Mouse (Mus musculus): ENCODE measurements around the gene Crocc.
A peak's percentile ranks its signal among the peaks of the same experiment; 100 is the strongest.

Crocc gene

DNA sequence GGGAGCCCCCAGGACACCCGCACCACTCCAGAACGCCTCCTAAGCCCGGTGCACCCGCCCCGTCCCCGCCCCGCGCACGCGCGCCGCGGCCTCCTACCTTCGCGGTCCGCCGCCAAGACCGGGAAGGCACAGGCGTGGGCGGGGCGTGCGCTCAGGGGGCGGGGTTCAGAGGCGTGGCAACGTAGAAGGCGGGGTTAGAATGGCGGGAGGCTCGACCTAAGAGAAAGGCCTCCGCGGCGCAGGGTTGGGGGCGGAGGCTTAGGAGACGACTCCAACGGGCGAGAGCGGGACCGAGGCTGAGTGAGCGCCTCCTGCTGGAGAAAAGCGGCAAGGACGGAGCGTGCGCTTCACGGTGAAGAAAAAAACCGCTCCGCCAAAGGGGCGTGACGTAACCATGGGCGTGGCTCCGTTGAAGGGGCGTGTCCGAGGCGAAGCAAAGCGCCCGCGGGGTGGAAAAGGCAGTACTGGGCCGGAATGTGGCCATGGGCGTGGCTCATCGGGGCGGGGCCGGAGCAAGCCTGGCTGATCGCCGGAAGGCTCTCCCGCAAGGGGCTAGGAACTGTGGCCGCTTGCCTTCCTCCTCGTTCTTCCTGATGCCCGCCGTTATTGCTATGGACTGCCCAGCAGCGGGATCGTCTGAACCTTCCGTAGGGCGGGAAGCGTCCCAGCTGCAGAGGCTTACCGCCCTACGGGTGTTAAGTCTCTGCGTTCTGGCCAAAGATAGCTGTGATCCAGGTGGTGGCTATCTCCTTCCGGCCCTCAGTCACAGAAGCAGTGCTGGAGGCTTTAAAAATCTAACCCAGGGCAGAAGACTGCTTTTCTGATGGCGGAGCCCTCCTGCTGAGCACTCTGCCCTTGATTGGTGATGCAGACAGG lies at the start of gene Crocc:
Gene Crocc, minus strand, starts transcription at position 125 of the 876 bp plus-strand sequence.
- DNase-seq, result peak; percentile 99

DNA sequence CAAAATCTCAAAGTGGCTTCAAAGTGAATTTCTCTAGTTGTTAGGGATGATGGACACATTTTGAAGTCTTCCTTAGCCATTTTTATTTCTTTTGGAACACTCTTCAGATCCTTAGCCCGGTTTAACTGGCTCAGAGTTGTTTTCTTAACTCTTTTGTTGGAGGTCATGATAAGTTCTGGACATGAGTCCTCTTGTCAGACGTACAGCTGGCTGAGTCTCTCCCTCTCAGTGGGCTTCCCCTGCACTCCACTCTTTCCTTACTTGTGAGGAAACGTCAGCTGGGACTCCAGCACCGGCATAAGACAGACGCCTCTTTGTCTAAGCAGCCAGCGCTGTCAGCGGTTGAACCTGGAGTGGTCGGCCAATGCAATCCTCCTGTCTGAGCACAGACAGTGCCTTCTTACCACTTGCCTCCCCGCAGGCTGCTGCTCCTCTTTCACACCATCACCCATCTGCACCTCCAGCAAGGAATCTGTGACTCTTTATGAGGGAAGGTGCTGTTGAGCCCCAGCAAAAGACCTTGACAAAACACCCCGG lies 47.9 kb upstream of the Crocc start:
- no peak for DNase-seq

DNA sequence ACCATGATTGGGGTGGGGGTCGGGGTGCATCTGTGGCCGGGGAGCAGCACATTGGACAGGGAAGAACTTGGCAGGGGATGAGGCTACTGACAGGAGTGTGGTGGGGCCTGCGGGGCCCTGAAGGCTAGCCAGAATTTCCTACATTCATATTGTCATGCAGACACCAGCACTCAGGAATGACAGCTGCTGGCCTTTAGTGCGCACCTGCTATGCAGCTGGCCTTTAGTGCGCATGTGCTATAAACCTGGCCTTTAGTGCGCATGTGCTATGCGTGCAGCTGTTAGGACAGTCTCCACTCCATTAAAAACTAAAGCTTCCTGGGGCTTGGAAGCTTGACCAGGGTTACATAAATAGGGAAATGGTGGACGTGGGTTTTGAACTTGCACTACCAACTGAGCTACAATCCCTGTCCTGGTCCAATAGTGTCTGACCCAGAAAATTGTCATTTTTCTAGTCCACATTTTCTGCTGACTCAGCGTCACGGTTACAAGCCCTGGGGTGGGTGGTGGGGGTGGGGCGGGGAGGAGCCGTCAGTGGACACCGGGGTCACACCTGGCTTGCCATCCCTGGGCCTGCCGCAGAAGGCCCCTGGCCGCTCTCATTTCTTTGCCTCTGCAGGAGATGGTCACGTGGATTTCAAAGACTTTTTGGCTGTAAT lies 46.3 kb upstream of the Crocc start:
- DNase-seq, result no peak

DNA sequence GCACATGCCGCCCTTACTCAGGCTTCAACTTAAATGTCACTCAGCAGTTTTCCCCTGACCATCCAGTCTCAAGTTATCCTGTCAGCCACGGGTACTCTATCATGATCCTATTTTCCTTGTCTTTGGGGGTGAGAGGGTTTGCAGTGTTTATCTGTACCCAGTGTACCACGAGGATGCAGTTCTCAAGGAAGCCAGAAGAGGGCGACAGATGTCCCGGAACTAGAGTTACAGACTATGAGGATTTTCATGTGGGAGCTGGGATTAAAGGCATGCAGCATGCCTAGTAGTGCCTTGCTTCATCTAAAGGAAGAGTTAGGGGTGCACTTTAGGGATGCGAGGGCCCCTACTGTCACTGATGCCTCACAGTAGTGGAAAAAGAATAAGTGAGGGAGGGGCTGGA lies 41.5 kb upstream of the Crocc start:
- DNase-seq, result peak; percentile 59

DNA sequence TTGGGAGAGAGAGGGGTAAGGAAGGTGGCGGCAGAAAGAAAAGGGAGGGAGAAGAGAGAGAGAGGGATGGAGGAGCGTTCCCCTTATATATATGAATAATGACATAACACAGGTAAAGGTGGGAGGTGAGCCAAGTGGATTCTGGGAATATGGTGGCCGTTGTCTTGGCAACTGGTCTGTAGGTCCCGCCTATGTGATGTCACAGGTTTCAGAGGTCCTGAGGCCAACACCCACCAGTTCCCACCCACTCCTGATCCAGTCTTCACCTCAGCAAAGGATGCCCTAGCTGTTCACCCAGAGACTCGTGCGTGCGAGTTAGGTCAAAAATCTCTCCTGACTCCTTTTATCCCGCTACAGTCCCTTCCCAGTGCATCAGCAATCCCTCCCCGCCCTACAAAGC lies 40.9 kb upstream of the Crocc start:
- no peak for DNase-seq

DNA sequence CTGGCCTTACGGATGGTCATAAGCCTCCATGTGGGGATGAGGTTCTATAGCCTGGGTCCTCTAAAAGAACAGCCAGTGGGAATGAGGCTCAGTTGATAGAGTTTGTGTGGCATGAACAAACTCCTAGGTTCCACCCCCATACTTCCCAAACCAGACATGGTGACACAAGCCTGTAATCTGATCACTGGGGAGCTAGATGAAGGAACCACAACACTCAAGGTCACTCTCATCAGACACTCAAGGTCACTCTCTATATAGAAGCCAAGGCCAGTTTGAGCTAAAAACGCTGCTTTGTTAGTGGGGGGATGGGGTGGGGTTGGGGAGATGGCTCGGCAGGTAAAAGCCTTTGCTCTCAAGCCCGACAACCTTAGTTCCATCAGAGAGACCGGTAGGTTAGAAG lies 39.6 kb upstream of the Crocc start:
- DNase-seq, result no peak

DNA sequence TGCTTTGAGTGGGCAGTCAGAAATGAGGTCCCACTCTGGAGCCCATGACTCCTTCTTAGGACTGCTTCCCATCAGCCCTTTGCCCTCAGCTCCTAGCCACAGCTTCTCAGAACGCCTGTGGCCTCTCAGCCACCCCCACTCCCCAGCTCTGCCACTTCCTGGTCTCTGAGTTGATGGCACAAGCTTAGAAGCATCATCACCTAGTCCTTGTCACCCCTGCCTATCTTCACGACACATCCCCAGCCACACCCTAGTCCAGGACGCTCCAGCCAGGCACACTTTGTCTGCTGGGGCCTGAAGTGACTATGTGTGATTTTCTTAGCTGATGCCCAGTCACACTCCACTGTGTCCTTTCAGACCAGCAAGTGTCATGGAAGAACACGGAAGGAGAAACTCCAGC lies 38.6 kb upstream of the Crocc start:
- no peak for DNase-seq

DNA sequence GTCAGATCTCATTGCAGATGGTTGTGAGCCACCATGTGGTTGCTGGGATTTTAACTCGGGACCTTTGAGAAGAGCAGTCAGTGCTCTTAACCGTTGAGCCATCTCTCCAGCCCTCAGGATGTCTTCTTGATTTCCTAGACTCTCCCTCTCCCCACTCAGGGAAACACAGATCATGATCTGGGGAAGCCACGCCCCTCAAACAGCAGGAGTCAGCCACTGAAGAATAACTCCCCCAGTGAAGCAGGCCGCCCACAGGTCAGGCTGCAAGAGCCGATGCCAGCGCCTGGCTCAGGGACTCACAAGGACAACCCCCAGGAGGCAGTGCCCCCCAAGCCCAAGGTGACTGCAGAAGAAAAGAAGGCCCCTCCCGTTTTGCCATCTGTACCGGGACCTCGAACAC lies 36.4 kb upstream of the Crocc start:
- DNase-seq, result no peak

DNA sequence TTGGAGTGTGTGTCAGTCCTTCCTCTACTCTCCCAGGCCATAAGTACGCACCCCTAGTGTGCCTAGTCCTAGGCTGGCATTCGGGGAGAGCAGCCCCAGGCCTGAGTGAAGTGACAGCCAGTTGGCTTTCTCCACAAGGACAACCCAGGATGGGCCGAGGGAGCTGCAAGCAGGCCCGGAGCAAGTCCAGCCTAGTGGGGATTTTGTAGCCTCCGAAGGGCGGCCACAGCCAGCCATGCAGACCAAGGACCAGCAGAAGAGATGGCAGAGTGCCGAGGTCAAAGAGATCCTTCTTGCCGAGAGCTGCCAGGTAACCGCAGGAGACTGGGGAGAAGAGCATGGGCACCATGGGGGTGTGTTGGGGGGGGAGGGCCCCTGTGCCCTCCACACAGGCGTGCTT lies 34.7 kb upstream of the Crocc start:
- DNase-seq, result no peak

DNA sequence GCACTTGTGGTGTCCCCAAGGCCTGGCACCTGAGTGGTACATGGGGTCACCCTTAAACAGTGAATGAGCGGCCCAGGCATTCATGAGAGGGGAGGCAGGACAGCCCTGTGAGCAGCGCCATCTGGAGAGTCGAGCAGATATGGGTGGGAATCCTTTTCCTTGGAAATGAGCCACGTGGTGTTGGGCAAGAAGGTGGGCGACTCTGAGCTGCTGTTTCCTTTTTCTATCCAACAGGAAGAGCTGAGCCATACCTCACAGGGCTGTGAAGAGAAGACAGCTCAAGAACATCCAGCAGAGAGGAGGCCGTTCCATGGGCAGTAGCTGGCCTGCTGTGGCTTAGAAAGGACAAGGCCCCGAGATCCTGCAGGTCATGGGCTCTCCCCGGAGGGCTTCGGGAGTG lies 28.4 kb upstream of the Crocc start:
- DNase-seq, result no peak

DNA sequence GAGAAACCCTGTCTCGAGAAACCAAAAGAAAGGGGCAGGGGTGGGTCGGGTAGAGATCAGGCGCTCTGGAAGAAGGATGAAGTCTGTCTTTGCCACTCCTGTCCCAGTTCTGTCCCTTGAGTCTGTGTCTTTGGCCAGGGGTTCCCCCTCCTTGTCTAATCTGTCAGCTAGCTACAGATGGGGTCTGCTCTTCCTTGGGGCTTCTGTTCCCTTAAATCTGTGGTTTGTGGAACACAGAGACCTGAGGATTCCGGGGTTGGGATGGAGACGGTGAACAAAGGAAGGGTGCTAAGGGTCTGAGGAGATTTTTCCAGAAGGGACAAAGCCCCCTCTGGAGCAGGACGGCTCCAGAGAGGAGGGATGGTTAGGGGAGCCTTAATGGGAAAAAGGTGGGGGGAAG lies 27.7 kb upstream of the Crocc start, which contains the start of gene Spata21:
Gene Spata21, plus strand, starts transcription at position 301 of the 400 bp plus-strand sequence.
- no peak for DNase-seq

DNA sequence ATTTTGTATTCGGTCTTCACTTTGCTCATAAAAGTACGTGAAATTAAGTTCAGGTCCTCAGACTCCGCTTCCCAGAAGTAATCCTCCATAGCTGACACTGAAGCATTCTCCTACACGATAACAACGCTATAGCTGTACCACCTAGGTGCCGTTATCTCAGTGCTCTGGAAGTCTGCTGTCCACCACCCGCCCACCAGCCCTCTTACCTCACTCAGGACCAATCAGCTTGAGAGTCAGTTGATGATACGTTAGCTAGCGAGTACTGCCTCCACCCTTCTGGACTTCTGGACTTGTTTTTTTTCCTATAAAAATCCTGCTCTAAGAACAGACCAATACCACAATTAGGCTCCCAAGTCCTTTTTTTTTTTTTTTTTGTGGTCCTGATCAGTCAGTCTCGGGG lies 26.5 kb upstream of the Crocc start:
- no peak for DNase-seq

DNA sequence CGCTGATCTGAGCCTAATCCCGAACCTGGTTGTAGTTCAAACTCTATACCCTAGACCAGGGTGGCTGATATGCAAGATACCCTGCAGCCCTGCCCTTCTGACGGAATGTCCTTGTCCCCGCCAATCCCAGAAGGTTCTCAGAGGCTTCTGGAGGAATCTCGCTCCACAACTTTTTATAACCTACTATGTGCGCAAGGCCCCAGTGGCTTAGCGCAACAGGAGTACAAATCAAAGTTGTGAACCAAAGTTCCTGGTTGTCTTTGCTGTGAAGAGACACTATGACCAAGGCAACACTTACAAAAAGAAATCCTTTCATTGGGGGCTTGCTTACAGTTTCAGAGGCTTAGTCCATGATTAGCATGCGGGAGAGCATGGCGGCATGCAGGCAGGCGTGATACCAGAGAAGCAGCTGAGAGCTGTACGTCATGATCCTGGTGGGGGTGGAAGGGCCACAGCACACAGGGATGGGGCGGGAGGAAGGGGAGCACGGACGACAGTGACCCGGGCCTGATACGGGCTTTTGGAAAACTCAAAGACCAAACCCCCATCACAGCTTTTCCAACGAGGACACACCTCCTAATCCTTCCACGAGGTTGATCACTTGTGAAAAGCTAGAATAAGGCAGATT lies 18.3 kb upstream of the Crocc start:
- DNase-seq, result no peak

DNA sequence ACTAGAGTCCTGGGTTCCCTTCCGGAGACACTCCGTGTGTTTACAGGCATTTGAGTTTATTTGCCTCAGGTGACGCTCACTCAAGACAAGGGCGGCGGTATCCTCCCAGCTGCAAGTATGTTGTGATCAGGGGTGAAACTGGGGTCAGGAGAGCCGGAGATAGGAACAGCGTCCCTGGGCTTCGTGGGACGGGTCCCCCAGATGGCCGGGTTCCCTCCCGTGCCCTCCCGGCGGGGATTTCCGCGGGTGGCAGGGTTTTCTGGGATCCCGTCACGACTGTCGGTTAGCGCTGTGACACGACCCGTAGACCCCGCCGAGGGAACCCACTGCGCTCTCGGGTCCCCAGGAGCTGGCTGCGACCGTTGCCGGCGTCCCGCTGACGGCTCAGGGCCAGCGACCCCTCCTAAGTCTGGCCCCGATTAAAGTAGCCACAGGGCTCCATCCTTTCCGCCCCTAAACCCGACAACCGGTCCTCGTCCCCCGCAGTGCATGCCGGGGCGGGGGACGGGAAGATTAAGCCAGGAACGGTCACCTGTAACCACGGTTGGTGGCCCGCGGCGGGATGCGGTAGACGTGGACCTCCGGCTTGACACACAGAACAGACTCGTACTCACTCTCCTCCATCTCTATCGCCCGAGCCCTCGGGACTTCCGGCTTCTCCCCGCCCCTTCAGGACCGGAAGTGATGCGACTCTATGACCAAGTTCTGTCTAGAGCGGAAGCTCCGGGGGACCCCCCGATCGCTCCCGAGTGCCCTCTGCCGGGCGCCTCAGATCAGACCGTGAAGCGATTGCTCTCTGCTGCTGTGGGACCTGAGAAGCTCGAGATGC lies 17.5 kb upstream of the Crocc start, which contains the start of gene Necap2:
Gene Necap2, minus strand, starts transcription at position 677 of the 829 bp plus-strand sequence.
- DNase-seq, result peak; percentile 97

DNA sequence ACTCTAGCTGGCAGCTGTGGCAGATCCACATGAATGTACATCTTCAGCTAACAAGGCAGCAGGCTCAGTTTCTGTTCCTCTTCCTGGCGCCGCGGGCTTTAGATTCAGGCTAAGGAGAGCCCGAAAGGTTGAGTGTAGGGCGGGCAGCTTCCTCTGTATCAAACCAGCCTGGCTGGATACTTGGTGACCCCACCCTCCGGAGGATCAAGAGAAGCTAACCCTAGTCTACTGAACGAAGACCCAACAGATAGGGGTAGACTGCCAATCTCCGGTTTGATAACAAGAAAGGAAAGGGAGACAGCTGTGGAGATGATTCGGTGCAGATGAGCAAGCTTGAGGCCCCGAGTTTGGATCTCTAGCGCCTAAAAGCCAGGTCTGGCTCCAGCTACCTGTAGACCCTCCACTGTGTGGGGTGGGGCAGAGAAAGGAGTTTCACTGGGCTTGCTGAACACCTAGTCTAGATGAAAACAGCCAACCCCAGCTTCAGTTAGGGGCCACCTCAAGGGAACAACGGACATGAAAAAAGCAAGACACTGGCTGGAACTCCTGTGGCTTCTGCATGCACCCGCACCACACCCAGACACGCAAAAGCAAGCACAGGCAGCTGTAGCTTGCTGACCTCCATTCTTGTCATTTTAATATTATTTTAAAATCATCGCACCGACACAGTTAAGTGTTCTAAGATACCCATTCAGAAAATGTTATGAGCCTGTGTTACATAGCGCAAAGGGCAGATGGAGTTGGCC lies 16.6 kb upstream of the Crocc start:
- peak; percentile 67 for DNase-seq

DNA sequence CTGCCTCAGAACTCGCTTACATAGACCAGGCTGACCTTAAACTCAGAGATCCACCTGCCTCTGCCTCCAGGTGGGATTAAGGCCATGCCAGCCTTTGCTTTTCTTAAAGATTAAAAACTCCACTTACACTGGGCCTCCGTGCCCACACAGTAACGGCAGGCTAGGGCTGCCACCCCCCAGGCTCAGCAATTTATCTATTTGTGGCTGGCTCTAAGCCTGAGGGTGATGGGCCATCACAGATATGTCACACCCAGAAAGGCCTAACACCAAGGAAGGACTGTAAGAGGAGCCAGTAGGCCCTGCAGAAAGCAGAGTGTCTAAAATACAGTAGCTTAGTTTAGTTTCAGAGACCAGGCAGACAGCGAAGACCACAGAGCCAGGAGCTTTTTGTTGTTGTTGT lies 13.8 kb upstream of the Crocc start:
- DNase-seq, result no peak

DNA sequence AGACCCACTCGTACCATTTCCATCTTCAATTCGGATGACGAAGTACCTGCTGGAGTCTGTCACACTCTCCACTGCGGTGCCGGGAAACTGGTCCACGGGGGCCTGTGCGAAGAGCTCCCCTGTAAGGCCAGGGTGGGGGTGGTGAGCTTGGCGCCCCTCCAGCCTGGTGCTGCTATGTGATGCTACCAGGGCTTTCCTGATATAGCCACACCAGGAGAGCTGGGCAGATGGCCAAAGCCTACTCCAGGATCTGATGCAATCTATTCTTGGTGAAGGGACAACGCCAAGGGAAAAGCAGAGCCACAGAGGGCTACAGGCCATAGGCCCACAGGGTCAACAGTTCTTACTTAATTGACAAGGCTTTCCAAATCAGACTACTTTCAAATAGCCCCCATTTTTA lies 13.3 kb upstream of the Crocc start:
- peak; percentile 86 for DNase-seq

DNA sequence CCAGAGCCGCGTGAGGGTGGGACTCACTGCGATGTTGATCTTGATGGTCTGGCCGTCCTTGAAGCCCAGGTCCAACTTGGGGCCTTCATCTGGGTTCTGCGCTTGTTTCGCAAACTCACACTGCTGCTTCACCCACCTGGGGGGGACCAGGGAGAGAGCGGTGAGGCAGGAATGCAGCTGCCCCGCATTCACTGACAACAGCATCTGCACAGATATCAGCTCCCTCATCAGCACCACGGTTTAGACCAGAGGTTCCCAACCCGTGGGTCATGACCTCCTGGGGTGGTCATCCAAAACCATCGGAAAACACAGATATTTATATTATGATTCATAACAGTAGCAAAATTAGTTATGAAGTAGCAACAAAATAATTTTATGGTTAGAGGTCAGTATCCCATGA lies 12.2 kb upstream of the Crocc start:
- no peak for DNase-seq

DNA sequence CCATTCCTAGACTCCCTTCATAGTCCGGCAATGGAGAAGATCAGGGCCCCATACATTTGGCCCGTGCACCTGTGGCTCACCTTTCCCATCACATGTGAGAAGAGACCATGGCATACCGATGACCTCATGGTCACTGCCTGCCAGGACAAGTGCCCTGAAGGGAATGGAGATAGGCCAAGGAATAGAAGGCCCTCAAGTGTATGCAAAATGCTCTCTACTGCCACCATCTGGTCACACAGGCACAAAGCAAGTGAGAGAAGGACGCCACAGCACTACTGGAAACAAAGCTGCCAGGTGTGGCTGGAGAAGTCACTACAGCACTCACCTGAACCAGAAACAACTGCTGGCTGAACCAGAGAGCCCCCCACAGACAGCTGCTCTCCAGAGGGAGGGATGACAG lies 9.4 kb upstream of the Crocc start:
- DNase-seq, result peak; percentile 79

DNA sequence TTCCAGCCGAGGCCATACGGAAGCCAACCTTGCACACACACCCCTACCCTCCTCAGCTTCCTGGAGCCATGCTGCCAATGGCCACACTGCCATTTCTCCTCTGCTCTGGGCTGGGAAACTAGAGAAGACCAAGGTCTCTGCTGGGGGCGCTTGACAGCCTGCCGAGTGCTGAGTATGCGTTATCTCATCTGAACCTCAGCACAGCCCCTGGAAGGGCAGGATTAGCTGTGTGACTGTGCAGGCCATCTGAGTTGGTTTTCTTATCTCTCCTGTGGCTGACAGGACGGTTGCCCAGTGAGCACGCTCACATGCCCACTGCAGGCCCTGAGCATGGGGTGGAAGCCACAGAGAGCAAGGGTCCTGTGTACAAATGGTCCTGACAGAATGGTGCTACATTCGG lies 8.3 kb upstream of the Crocc start:
- DNase-seq, result no peak

DNA sequence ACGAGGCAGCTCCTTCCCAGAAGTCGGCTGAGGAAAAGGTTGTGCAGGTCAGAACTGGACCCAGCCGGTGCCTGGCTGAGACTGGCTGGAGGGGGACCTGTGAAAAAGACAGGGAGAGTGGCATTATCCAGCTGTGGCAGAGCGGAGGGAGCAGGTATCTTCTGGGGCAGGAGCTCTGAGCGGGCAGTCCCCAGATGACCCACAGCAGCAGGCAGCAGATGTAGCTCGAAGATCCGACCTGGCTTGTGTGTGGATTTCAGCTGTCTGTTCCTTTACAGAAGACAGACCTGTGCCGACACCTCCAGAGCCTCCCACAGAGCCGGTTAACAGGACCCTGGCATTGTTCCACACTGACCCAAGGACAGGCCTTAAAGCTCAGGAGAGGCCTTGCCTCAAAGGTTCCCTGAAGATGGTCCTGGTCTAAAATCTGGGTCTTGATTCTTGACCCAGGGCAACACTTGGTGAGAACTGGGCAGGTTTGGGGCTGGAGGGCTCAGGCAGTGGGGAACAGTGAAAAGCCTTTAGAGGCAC lies 7.2 kb upstream of the Crocc start:
- DNase-seq, result no peak

All from lung, postnatal 36 days (tissue).